Mouse (Mus musculus) megakaryocyte, embryonic 14.5 days (primary cell): ENCODE results near the gene Cox17. TPM values are rescaled to one million over a fixed set of nuclear protein-coding genes. Genes with fewer than 3 reads are reported as not detected.

Experiments
- H3K27me3 ChIP-seq: replicated peaks from 2 replicates; pipeline ENCODE3; 2012; ENCODE audit warnings: inconsistent platforms
- H3K36me3 ChIP-seq: replicated peaks from 2 replicates; pipeline ENCODE3; 2012; ENCODE audit warnings: low read length, inconsistent platforms, mixed read lengths
- H3K4me1 ChIP-seq: 2 replicates; pipeline ENCODE4 v1.6.1; 2012; ENCODE audit warnings: inconsistent platforms
- H3K4me3 ChIP-seq: replicated peaks from 2 replicates; pipeline ENCODE3; 2012; ENCODE audit warnings: moderate library complexity, mild to moderate bottlenecking, inconsistent platforms
- H3K9me3 ChIP-seq: 2 replicates; pipeline ENCODE4 v1.6.1; 2012; ENCODE audit warnings: inconsistent platforms
- FLI1 ChIP-seq: IDR thresholded peaks from 2 replicates; pipeline ENCODE4 v1.6.1; 2012; ENCODE audit warnings: low read length, inconsistent platforms, mixed read lengths
- GATA1 ChIP-seq: IDR thresholded peaks from 3 replicates; pipeline ENCODE4 v1.6.1; 2012; ENCODE audit warnings: mixed read lengths, low read length, inconsistent platforms, borderline replicate concordance
- polyA plus RNA-seq: library from polyadenylated mRNA; stranded (reverse); fragments of >175 nt; gene quantifications from 2 replicates; pipeline ENCODE4 v1.2.3, GENCODE M21; 2012; ENCODE audit warnings: low replicate concordance; ENCODE audit not compliant: insufficient read depth

Cox17 gene
- polyA plus RNA-seq, 1 experiment: 292 TPM

DNA sequence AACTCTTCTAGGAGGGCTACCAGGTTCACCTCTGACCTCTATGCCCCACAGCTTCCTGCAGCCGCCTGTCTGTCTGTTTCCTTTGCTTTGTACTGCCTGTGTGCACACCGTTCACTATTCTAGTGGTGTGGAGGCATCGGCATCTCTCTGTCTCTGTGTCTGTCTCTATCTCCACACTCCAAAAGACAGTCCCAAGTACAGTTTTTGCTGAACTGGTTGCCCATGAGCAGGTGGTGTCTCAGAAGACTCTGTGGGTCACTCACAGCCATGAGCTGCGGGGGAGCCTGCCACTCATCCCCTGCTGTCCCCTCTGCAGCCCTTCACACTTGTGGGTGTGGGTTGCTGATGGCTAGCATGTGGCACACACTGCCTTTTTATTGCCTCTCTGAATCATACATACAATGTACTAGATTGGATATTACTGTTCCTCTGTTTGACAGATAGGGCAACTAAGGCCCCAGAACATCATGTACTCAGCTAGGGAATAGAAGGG lies 23.2 kb downstream of the Cox17 start:
- no peak for TF ChIP-seq GATA1
- TF ChIP-seq FLI1: no peak
- Histone ChIP-seq H3K4me1 (peaks cover 83% of the 10 kb centered on the region), H3K27me3 (no peaks in the 10 kb centered on the region), H3K4me3 (peak overlapping the region; percentile 24), H3K36me3 (peaks cover 18% of the 10 kb centered on the region), H3K9me3 (no peaks in the 10 kb centered on the region)

DNA sequence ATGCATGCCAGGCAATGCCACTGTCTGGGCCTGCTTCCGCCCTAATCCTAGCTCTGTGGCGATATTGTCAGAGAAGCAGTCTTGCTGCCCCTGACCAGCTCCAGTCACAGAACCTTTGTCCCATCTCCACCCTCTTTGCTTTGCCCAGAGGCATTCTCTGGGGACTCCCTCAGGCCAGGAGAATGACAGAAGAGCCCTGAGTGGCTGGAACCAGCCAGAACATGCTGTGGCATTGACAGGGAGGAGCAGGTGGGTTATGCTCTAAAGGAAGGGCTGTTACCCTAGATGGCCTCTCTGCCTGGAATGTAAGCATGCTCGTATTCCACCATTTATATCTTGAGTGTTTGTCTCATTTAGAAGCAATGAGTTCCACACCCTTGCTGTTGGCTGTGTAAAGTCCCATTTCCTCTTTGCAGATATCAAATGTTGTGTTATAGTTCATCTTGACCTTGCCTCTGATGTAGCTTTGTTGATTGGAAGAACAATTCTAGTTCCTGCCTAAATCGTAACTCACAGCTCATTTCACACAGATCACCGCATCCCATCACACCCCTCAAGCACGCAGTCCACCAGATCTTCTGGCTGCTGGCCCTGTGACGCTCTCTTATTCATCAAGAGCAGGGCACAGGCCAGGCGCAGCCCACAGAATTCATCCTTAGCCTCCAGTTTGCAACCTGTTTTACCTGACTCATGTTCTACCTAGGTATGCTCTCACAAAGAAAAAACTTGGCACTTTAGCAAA lies 24.0 kb downstream of the Cox17 start:
- H3K27me3 ChIP-seq: no peaks in the 10 kb centered on the region
- H3K36me3 ChIP-seq: peaks cover 10% of the 10 kb centered on the region
- no peaks in the 10 kb centered on the region for H3K9me3 ChIP-seq
- peak overlapping the region; percentile 29 for H3K4me3 ChIP-seq
- TF ChIP-seq FLI1 (no peak), GATA1 (no peak)
- peaks cover 83% of the 10 kb centered on the region for H3K4me1 ChIP-seq

DNA sequence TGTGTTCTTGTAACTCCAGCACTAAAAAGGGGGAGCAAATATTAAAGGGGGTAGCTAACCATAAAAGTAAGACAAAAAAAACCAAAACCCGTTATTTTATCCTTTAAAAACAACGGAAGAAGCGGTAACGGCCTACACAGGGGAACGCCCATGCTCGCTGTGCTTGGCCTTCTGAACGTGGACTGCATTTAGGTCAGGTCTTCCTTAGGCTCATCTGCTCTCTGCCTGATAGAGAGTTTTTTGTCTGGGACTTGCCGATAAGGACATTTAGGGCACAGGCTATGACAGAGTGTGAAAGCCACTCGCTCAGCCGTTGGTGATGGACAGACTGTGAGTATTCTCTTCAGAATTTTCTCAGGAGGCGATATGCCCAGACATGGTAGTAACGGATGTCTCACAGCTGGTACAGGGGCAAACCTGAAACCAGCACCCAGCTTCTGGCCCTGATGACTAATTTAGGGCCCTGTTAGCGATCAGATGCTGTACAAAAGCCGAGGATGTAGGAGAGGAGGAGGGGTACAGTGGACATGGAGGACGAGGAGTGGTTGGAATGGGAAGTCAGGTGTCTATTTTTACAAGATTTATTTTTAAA lies 25.0 kb downstream of the Cox17 start:
- H3K9me3 ChIP-seq: no peaks in the 10 kb centered on the region
- H3K36me3 ChIP-seq: peaks cover 4% of the 10 kb centered on the region
- peaks cover 86% of the 10 kb centered on the region for H3K4me1 ChIP-seq
- peak overlapping the region; percentile 81 for H3K4me3 ChIP-seq
- no peak for TF ChIP-seq FLI1
- TF ChIP-seq GATA1: no peak
- H3K27me3 ChIP-seq: no peaks in the 10 kb centered on the region

DNA sequence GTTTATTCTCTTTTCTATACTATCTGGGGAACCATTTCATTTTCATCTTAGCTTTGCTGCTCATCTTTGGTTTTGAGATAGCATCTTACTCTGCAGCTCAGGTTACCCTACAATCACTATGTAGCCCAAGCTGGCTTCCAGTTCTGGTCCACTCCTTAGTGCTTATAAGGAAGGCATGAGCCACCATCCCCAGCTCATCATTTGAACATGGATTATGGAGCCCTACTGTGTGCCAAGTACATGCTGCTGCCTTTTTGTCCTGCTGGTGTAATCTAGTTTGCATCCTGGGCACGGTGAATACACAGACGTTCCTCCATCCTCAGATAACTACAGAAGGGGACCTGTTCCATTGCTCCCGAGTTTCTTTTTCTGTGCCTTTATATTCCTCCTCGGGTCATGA lies 26.1 kb downstream of the Cox17 start:
- Histone ChIP-seq H3K27me3 (no peaks in the 10 kb centered on the region), H3K9me3 (no peaks in the 10 kb centered on the region), H3K4me1 (peaks cover 97% of the 10 kb centered on the region), H3K36me3 (peaks cover 8% of the 10 kb centered on the region), H3K4me3 (peak overlapping the region; percentile 14)
- TF ChIP-seq FLI1: no peak
- no peak for TF ChIP-seq GATA1

DNA sequence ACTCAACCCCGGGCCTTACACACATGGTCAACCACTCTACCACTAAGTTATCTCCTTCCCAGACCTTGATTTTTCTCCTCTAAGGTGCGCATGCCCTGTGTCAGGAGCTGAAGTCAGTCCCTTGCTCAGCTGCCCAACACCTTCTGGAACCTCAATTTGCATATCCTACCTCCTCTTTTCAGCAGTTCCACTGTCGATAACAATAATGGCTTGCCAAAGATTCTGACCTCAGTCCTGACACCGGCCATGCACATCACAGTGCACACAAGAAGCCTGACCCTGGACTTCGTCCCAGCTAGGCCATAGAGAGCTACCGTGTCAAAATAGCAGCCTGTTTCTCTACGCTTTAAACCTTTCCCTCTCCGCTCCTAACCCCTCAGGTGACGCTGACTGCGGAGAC lies 26.6 kb downstream of the Cox17 start:
- no peak for TF ChIP-seq GATA1
- no peak for TF ChIP-seq FLI1
- Histone ChIP-seq H3K4me1 (peaks cover 96% of the 10 kb centered on the region), H3K36me3 (peaks cover 9% of the 10 kb centered on the region), H3K4me3 (no peak overlapping the region), H3K9me3 (no peaks in the 10 kb centered on the region), H3K27me3 (no peaks in the 10 kb centered on the region)

DNA sequence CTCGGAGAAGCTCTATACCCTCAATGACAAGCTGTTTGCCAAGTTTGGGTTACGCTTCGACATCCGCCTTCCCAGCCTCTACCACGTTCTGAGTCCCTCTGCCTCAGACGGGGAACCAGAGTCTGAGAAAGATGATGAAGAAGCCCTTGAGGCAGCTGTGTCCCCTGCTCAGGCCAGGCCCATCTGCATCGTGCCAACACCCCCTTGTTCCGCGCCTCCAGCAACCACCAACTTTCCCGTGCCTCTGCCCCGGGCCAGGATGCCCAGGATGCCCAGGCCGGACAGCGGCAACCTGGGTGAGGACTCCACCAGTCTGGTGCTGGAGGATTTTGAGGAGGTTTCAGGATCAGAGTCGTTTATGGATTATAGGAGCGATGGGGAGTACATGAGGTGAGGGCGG lies 27.1 kb downstream of the Cox17 start:
- H3K4me1 ChIP-seq: peaks cover 96% of the 10 kb centered on the region
- no peaks in the 10 kb centered on the region for H3K27me3 ChIP-seq
- H3K4me3 ChIP-seq: no peak overlapping the region
- TF ChIP-seq GATA1 (no peak), FLI1 (no peak)
- no peaks in the 10 kb centered on the region for H3K9me3 ChIP-seq
- H3K36me3 ChIP-seq: peaks cover 14% of the 10 kb centered on the region

DNA sequence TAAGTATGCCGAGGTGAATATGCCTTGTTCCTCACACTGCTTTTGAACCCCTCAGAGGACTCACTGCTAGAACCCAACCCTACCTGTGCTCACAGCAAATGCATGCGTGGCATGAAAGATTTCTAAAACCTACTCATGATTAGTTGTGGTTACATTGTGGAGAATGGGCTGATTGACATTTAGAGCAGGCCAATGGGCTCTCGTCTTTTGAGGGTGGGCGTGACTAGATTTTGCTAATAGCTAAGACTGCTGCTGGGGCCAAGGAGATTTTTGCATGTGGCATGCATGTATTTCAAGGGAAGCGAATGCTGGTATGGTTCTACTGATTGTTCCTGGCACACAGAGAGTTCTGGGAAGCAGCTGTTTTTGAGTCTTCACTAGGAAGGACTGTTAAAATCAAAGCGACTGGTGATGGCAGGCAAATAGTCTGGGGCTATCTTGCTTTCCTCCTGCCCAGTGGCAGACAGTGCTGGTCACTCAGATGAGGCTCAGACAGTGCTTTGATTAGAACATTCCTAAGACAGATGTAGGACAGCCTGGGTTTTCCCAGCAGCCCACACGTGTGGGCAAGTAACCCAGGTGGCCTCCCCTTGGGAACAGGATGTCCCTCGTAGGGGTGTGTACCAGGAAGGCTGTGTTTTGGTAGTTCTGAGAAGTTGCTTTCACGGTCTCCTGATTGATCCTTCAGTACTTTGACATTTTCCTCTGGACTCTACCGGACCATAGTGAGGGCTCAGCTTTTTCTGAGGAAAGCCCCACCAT lies 27.8 kb downstream of the Cox17 start:
- Histone ChIP-seq H3K4me3 (no peak overlapping the region), H3K27me3 (no peaks in the 10 kb centered on the region), H3K36me3 (peaks cover 14% of the 10 kb centered on the region), H3K4me1 (peaks cover 94% of the 10 kb centered on the region), H3K9me3 (no peaks in the 10 kb centered on the region)
- TF ChIP-seq GATA1 (no peak), FLI1 (no peak)

DNA sequence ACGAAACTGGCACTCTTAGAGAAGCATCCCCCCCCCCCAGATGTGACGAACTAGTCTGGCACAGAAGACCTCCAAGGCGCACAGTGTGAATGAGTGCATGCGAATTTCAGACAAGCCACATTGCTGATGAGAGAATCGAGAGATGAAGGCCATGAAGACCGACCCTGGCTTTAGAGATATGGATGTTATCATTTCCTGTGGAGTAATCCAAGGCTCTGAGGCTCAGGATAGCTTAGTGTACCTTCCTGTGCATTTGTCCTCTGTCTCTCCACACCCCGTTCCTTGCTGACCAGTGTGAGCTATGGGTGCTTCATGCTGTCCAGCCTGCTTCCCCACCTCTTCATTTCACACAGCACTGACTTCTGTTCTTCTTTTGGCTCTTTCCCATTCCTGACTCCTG lies 28.4 kb downstream of the Cox17 start:
- Histone ChIP-seq H3K27me3 (no peaks in the 10 kb centered on the region), H3K4me3 (peak overlapping the region; percentile 81), H3K36me3 (peaks cover 14% of the 10 kb centered on the region), H3K4me1 (peaks cover 93% of the 10 kb centered on the region), H3K9me3 (no peaks in the 10 kb centered on the region)
- TF ChIP-seq GATA1 (no peak), FLI1 (no peak)

DNA sequence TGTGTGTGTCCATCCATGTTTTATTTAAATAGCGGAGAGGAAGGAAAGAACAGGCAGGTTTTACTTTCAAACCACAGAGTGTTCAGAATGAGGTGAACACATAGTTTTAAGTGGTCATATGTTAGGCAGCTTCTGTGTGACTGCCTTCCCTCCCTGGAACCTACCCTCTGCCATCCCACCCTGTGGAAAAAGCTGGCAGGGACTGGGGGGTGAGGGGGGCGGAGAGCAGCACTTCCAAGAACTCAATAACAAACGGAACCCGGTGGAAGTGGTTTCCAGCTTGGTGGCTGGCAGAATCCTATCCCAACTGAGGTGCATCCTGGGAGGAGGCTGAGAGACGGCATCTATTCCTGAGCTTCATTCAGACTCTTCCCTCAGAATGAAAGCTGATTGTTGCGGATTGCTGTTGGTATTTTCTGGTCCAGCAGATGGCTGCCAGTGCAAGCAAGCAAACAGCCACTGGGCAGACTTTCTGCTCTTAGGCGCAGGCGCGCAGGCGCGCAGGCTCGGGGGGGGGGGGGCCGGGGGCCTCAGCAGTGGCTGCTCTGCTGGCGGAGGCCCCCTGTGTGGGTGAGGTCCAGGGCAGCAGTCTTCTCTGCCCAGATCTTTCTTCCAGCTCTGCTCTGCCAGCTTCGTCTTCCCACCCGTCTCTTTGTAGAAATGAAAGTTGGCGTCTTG lies 29.5 kb downstream of the Cox17 start:
- H3K27me3 ChIP-seq: no peaks in the 10 kb centered on the region
- TF ChIP-seq GATA1 (no peak), FLI1 (no peak)
- H3K4me3 ChIP-seq: peak overlapping the region; percentile 90
- H3K36me3 ChIP-seq: peaks cover 9% of the 10 kb centered on the region
- no peaks in the 10 kb centered on the region for H3K9me3 ChIP-seq
- peaks cover 82% of the 10 kb centered on the region for H3K4me1 ChIP-seq
